Mouse (Mus musculus) MEL (cell line): ENCODE results near the gene Nt5c1a. TPM values are rescaled to one million over a fixed set of nuclear protein-coding genes. Genes with fewer than 3 reads are reported as not detected.
A peak's percentile ranks its signal among the peaks of the same experiment; 100 is the strongest.

Experiments
- DNase-seq: peaks from one replicate; pipeline ENCODE4 v3.0.0; 2011; ENCODE audit warnings: low read depth, low spot score
- H3K27ac ChIP-seq: 2 replicates; pipeline ENCODE4 v1.5.1; 2012; ENCODE audit warnings: low read depth, mild to moderate bottlenecking, control low read depth, low read length, moderate library complexity; ENCODE audit not compliant: control insufficient read depth
- H3K27me3 ChIP-seq, 2 experiments: fragments of 150-350 bp in 1 of 2; sonication (generic) in 1 of 2; 2 replicates each; pipeline ENCODE4 v1.6.1; 2012; ENCODE audit warnings: low read length in 2 of 2, mild to moderate bottlenecking in 2 of 2, improper control_type of control experiment in 1 of 2, moderate library complexity in 1 of 2; ENCODE audit not compliant: insufficient read depth in 2 of 2, control insufficient read depth in 1 of 2
- H3K36me3 ChIP-seq, 2 experiments: 2 replicates each; pipeline ENCODE4 v1.6.1; 2012 to 2014; ENCODE audit warnings: low read length in 2 of 2, improper control_type of control experiment in 1 of 2, inconsistent platforms in 1 of 2, mild to moderate bottlenecking in 1 of 2; ENCODE audit not compliant: insufficient read depth in 2 of 2, control insufficient read depth in 1 of 2
- H3K4me1 ChIP-seq, 2 experiments: fragments of 150-350 bp in 1 of 2; sonication (generic) in 1 of 2; 2 replicates each; pipeline ENCODE4 v1.6.1; 2012; ENCODE audit warnings: low read length in 2 of 2, improper control_type of control experiment in 1 of 2, mild to moderate bottlenecking in 1 of 2; ENCODE audit not compliant: insufficient read depth in 2 of 2, control insufficient read depth in 1 of 2
- H3K4me3 ChIP-seq, 2 experiments: fragments of 150-350 bp in 1 of 2; sonication (generic) in 1 of 2; 2 replicates each; pipeline ENCODE4 v1.5.1; 2012; ENCODE audit warnings: low read depth in 2 of 2, low read length in 2 of 2, mild to moderate bottlenecking in 2 of 2, moderate library complexity in 2 of 2, control low read depth in 1 of 2, improper control_type of control experiment in 1 of 2; ENCODE audit not compliant: control insufficient read depth in 1 of 2, insufficient read depth in 1 of 2
- H3K79me2 ChIP-seq: 2 replicates; pipeline ENCODE4 v1.6.1; 2012; ENCODE audit warnings: mild to moderate bottlenecking, low read length, moderate library complexity; ENCODE audit not compliant: control insufficient read depth, poor library complexity, insufficient read depth
- H3K9ac ChIP-seq: 2 replicates; pipeline ENCODE4 v1.6.1; 2012; ENCODE audit warnings: low read depth, mild to moderate bottlenecking, control low read depth, low read length, moderate library complexity; ENCODE audit not compliant: control insufficient read depth, poor library complexity, severe bottlenecking
- H3K9me3 ChIP-seq: fragments of 150-350 bp; sonication (generic); replicated peaks from 2 replicates; pipeline ENCODE4 v1.6.1; 2012; ENCODE audit warnings: mild to moderate bottlenecking, low read length, improper control_type of control experiment, moderate library complexity; ENCODE audit not compliant: insufficient read depth
- BHLHE40 ChIP-seq: IDR thresholded peaks from 2 replicates; pipeline ENCODE4 v1.6.1; 2012; ENCODE audit warnings: low read depth, mild to moderate bottlenecking, inconsistent platforms, low read length, improper control_type of control experiment, borderline replicate concordance
- CHD1 ChIP-seq: IDR thresholded peaks from 2 replicates; pipeline ENCODE4 v1.6.1; 2012; ENCODE audit warnings: low read depth, mild to moderate bottlenecking, inconsistent platforms, low read length, improper control_type of control experiment
- CTCF ChIP-seq, 3 experiments: IDR thresholded peaks in 2 of 3; conservative IDR thresholded peaks in 1 of 3; 2 replicates each; pipeline ENCODE4 v1.5.1; 2011 to 2012; ENCODE audit warnings: low read length in 3 of 3, low read depth in 2 of 3, mild to moderate bottlenecking in 2 of 3, improper control_type of control experiment in 1 of 3, inconsistent platforms in 1 of 3, mixed read lengths in 1 of 3, moderate library complexity in 1 of 3; ENCODE audit not compliant: control insufficient read depth in 1 of 3, insufficient read depth in 1 of 3, poor library complexity in 1 of 3, severe bottlenecking in 1 of 3
- E2F4 ChIP-seq: IDR thresholded peaks from 2 replicates; pipeline ENCODE4 v1.6.1; 2011; ENCODE audit warnings: low read depth, low read length, improper control_type of control experiment, borderline replicate concordance
- JUND ChIP-seq: IDR thresholded peaks from 2 replicates; pipeline ENCODE4 v1.6.1; 2011; ENCODE audit warnings: low read depth, mild to moderate bottlenecking, improper control_type of control experiment, low read length
- MYB ChIP-seq: IDR thresholded peaks from 2 replicates; pipeline ENCODE4 v1.6.1; 2011; ENCODE audit warnings: mild to moderate bottlenecking, low read depth, low read length, improper control_type of control experiment
- RAD21 ChIP-seq: IDR thresholded peaks from 2 replicates; pipeline ENCODE4 v1.6.1; 2011; ENCODE audit warnings: mild to moderate bottlenecking, low read depth, low read length, improper control_type of control experiment
- SMC3 ChIP-seq: IDR thresholded peaks from 2 replicates; pipeline ENCODE4 v1.6.1; 2011; ENCODE audit warnings: low read depth, low read length, improper control_type of control experiment
- TCF12 ChIP-seq: IDR thresholded peaks from 2 replicates; pipeline ENCODE4 v1.6.1; 2014; ENCODE audit warnings: low read depth, mild to moderate bottlenecking, inconsistent platforms, low read length, improper control_type of control experiment, moderate library complexity
- UBTF ChIP-seq: IDR thresholded peaks from 2 replicates; pipeline ENCODE4 v1.6.1; 2012; ENCODE audit warnings: low read depth, mild to moderate bottlenecking, inconsistent platforms, low read length, improper control_type of control experiment, moderate library complexity, borderline replicate concordance; ENCODE audit not compliant: insufficient read depth
- USF1 ChIP-seq: IDR thresholded peaks from 2 replicates; pipeline ENCODE4 v1.6.1; 2014; ENCODE audit warnings: low read depth, mild to moderate bottlenecking, inconsistent platforms, low read length, improper control_type of control experiment, moderate library complexity
- ZC3H11A ChIP-seq: IDR thresholded peaks from 2 replicates; pipeline ENCODE4 v1.6.1; 2012; ENCODE audit warnings: low read depth, mild to moderate bottlenecking, inconsistent platforms, low read length, improper control_type of control experiment
- polyA plus RNA-seq, 2 experiments: library from polyadenylated mRNA; stranded (reverse) in 1 of 2; unstranded in 1 of 2; fragments of >175 nt in 1 of 2; fragments of >200 nt in 1 of 2; gene quantifications; 2 replicates each; pipeline versions ENCODE4 v1.2.1 to v1.2.4; 2012; ENCODE audit warnings: low replicate concordance in 2 of 2, low read depth in 1 of 2; ENCODE audit not compliant: insufficient read length in 2 of 2, insufficient read depth in 1 of 2, missing spikeins in 1 of 2
- total RNA-seq: library from RNA; depleted of rRNA; stranded (reverse); fragments of 300-350 nt; gene quantifications from 2 replicates; pipeline ENCODE4 v1.2.3, GENCODE M21; 2012

Nt5c1a gene
- total and polyA plus RNA-seq, 3 experiments: not detected

GRCm38 (mm10) chr4:123219720-123220357 is 18.5 kb downstream of the Nt5c1a start:
- H3K36me3 ChIP-seq: no peaks in the 10 kb centered on the region
- peak; percentile 59 for DNase-seq
- TF ChIP-seq CHD1 (no peak), ZC3H11A (peak; percentile 49), USF1 (no peak), TCF12 (no peak), CTCF (IDR thresholded peaks at IDR 0.05 in 2 of 3, conservative IDR thresholded peaks at IDR 0.05 in 1 of 3; ENCODE audit: control insufficient read depth in 1 of 3, insufficient read depth in 1 of 3, low read depth in 2 of 3, low read length in 3 of 3, poor library complexity in 1 of 3, severe bottlenecking in 1 of 3) (peak; percentile 90 to 98 (median 94)), E2F4 (no peak), JUND (no peak), SMC3 (peak; percentile 81), BHLHE40 (0 out of 2 replicates have a peak, but pooled peaks have one; percentile 31), RAD21 (peak; percentile 86), MYB (no peak)
- peaks cover 0 to 3% of the 10 kb centered on the region in 2 experiments; a peak in 2 of 4 replicates for H3K27me3 ChIP-seq
- no peaks in the 10 kb centered on the region for H3K9me3 ChIP-seq
- no peak overlapping the region for H3K27ac ChIP-seq
- no peaks in the 10 kb centered on the region for H3K4me1 ChIP-seq
- no peaks in the 10 kb centered on the region for H3K79me2 ChIP-seq
- no peak overlapping the region for H3K4me3 ChIP-seq
- H3K9ac ChIP-seq: no peak overlapping the region

- no peaks in the 10 kb centered on the region for H3K79me2 ChIP-seq
Measured at GRCm38 (mm10) chr4:123220637-123221036, 19.3 kb downstream of the Nt5c1a start.

GRCm38 (mm10) chr4:123223309-123223708 is 22.0 kb downstream of the Nt5c1a start:
- no peak overlapping the region for H3K27ac ChIP-seq
- DNase-seq: peak; percentile 68
- no peaks in the 10 kb centered on the region for H3K9me3 ChIP-seq
- H3K4me3 ChIP-seq: no peak overlapping the region
- no peaks in the 10 kb centered on the region for H3K4me1 ChIP-seq
- H3K27me3 ChIP-seq: peaks cover 0 to 8% of the 10 kb centered on the region in 2 experiments
- TF ChIP-seq CTCF (IDR thresholded peaks at IDR 0.05 in 2 of 3, conservative IDR thresholded peaks at IDR 0.05 in 1 of 3; ENCODE audit: control insufficient read depth in 1 of 3, insufficient read depth in 1 of 3, low read depth in 2 of 3, low read length in 3 of 3, poor library complexity in 1 of 3, severe bottlenecking in 1 of 3): peak; percentile 64 to 78 (median 67)
- TF ChIP-seq RAD21: peak; percentile 58
- no peak for TF ChIP-seq MYB
- TF ChIP-seq USF1: no peak
- TF ChIP-seq SMC3: peak; percentile 79
- TF ChIP-seq ZC3H11A: peak; percentile 26; the same call in 1 of the 2 replicates
- TF ChIP-seq, all 39 proteins: peak for 4
- H3K9ac ChIP-seq: no peak overlapping the region
- no peaks in the 10 kb centered on the region for H3K79me2 ChIP-seq
- no peaks in the 10 kb centered on the region for H3K36me3 ChIP-seq

More at GRCm38 (mm10) chr4:123220637-123221036, 19.3 kb downstream of the Nt5c1a start:
- Histone ChIP-seq H3K9me3 (no peaks in the 10 kb centered on the region), H3K4me1 (no peaks in the 10 kb centered on the region), H3K27me3 (peaks cover 0 to 3% of the 10 kb centered on the region in 2 experiments; a peak in 2 of 4 replicates), H3K27ac (no peak overlapping the region), H3K36me3 (no peaks in the 10 kb centered on the region), H3K4me3 (no peak overlapping the region), H3K9ac (no peak overlapping the region)
- DNase-seq: no peak
- no peak for TF ChIP-seq UBTF
